Mouse (Mus musculus) left cerebral cortex, postnatal 10 days (tissue): ENCODE data around the gene Syt17. TPM values are rescaled to one million over a fixed set of nuclear protein-coding genes. Genes with fewer than 3 reads are reported as not detected.

ENCODE experiments used
- DNase-seq, 2 experiments: peaks; one replicate each; pipeline ENCODE4 v3.0.0; 2021 to 2022; ENCODE audit warnings: low spot score in 2 of 2, mixed read lengths in 1 of 2; ENCODE audit errors: extremely low spot score in 1 of 2
- intact Hi-C: fragments of 180-260 bp; cut with DNase I; formaldehyde crosslinking; loops from one replicate; pipeline ENCODE4 v1.15.1; 2025
- total RNA-seq, 2 experiments: library from RNA; stranded (reverse); gene quantifications; 2 replicates each; pipeline ENCODE4 v1.2.3; 2021

The Syt17 gene
- total RNA-seq, 2 experiments from 2014 or later = 47.9 to 51.3 TPM

DNA sequence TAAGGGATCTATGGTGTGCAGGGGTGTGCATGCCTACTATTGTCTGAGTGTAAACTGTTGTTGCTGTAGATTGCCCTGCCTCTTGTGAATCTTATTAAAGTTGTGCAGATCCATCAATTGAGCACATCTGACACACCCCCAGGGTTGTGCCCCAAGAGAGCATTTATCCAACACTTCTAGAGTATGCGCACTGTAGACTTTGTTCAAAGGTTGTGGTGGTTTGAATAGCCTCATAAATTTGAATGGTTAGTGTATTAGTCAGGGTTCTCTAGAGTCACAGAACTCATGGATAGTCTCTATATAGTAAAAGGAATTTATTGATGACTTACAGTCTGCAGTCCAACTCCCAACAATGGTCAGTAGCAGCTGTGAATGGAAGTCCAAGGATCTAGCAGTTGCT lies 24.9 kb upstream of the Syt17 start:
- intact Hi-C loops = no loop called here
- DNase-seq = no peak

GRCm38 (mm10) chr7:118468060-118468459 lies 20.0 kb upstream of the Syt17 start:
- intact Hi-C loops = no loop called here
- no peak for DNase-seq

- intact Hi-C loops = no loop called here
- no peak for DNase-seq
These were observed 16.4 kb upstream of the Syt17 start for GRCm38 (mm10) chr7:118464432-118464831.

GRCm38 (mm10) chr7:118462818-118463762 lies 15.1 kb upstream of the Syt17 start:
- intact Hi-C loops = no loop called here
- no peak for DNase-seq

DNA sequence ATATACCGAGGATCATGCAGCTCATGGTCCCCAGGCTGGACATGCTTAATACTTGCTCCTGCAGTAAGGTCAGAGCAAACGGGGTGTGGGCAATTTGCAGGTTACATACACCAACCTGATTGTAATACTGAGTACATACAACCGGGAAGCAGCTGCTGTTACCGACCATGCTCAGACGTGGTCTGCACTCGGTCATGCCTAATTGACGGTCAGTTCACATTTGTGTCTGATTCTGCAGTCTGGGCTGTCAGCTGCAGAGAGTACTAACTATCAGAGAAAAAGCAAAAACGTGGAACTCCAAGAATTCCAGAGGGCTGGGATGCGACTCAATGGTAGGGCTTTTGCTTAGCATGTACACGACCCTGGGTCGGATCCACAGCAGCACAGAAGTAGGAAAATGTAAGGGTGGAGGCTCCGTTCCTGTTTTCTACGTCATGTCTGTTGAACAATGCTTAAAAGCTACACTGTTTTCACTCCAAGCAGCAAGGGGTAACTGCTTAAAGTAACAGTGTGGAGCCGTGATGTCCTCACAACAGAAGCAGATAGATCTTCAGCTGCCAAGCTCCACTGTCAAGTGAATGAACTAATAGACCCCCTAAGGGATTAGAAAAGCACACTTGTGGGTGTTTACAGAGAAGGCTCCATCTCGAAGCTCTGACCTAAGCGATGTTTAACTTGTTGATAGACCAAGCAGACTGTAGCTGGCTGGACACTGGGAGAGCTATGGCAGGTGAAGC lies 13.5 kb upstream of the Syt17 start:
- no peak for DNase-seq
- intact Hi-C loops = no loop called here

GRCm38 (mm10) chr7:118453722-118454121 lies 5.7 kb upstream of the Syt17 start:
- DNase-seq = no peak
- intact Hi-C loops = no loop called here

DNA sequence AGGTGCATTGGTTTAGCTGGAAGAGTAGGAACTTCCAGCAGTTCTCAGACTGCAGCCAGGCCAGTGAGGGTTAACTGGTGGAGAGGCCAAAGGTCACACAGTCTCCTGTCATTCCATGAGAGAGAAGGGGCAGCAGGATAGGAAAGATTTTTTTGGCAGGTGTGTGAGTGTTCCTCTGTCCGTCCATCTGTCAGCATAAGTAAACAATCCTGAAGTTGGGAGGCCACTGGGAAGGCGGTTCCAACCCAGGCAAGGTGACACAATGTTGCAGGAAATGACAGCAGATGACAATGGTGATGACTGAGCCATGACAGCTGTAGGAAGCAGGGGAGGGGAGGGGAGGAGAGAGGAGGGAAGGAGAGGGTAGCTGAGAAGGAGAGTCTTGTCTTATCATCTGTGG lies 4.9 kb upstream of the Syt17 start:
- DNase-seq = no peak
- intact Hi-C loops = no loop called here

- peak in 1 of 2 experiments; percentile 61 for DNase-seq
- intact Hi-C loops = loop anchor here (5.0 kb wide), 3 partner anchors 70 to 240 kb away; no protein-coding TSS in a partner anchor
These were observed 510 bp downstream of the Syt17 start for GRCm38 (mm10) chr7:118447291-118448133.

DNA sequence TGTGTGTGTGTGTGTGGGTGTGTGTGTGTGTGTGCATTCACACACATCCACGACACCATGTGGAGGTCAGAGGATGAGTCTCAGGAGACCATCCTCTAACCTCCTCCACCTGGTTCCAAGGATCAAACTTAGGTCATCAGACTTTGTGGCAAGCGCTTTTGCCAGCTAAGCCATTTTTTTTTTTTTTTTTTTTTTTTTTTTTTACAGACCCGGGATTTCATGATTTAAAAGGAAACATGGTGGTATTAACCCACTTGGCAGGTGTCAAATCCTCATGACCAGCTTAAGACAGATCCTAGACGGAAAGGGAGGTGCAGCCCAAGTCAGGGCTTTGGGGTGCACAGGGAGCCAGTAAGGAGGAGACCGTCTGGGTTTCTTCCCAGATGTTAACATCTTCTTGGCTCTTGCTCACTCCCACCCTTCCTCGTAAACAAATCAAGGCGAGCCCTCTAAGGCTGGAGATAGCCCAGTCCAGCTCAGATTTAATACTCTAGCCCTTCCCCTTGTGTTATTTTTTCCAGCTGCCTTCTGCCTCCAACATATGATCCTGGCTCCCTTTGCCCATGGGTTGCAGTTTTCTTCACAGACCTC lies 4.0 kb downstream of the Syt17 start:
- intact Hi-C loops = no loop called here
- no peak for DNase-seq

DNA sequence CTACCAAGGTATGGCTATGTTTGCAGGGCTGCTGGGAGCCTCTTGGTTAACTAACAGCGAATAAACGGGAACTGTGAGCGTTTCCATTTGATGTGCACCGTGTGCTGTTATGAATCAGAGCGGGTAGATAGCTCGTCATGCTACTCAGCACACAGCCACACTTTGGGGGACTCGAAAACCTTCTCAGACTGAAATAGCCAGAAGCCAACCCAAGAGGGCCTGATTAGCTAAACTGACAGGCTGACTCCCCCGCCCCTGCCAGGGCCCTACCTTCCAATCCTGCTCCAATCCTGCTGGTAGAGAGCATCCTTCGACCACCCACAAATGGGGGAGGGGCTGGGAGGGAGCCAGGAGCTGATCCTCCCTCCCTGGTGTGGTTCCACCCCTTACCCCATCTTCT lies 4.7 kb downstream of the Syt17 start:
- intact Hi-C loops = no loop called here
- DNase-seq = peak in 1 of 2 experiments; percentile 66

- intact Hi-C loops = no loop called here
- DNase-seq = no peak
These were observed 6.5 kb downstream of the Syt17 start for GRCm38 (mm10) chr7:118441535-118441934.

- DNase-seq = no peak
These were observed 10.8 kb downstream of the Syt17 start for GRCm38 (mm10) chr7:118437101-118437802.

GRCm38 (mm10) chr7:118428937-118429336 lies 19.1 kb downstream of the Syt17 start:
- intact Hi-C loops = no loop called here
- DNase-seq = peak; percentile 46 to 71

More at GRCm38 (mm10) chr7:118437101-118437802, 10.8 kb downstream of the Syt17 start:
- intact Hi-C loops = no loop called here

- no peak for DNase-seq
- intact Hi-C loops = no loop called here
These were observed 28.4 kb downstream of the Syt17 start for GRCm38 (mm10) chr7:118419491-118420180.

GRCm38 (mm10) chr7:118414183-118414582 lies 33.8 kb downstream of the Syt17 start:
- intact Hi-C loops = loop anchor here (5.0 kb wide), 1 partner anchor 97 kb away; no protein-coding TSS in a partner anchor
- DNase-seq = no peak

GRCm38 (mm10) chr7:118411877-118412276 lies 36.1 kb downstream of the Syt17 start:
- intact Hi-C loops = loop anchor here (5.0 kb wide), 1 partner anchor 95 kb away; no protein-coding TSS in a partner anchor
- DNase-seq = no peak

- intact Hi-C loops = no loop called here
- DNase-seq = no peak
These were observed 38.6 kb downstream of the Syt17 start for GRCm38 (mm10) chr7:118409421-118409820.
